Mouse (Mus musculus): Measurements from ENCODE around the gene Ank2. TPM values are rescaled to one million over a fixed set of nuclear protein-coding genes. Genes with fewer than 3 reads are reported as not detected.

The Ank2 gene
- total and polyA plus RNA-seq, 3 experiments = 18.9 to 95.5 (median 57.8) TPM

DNA sequence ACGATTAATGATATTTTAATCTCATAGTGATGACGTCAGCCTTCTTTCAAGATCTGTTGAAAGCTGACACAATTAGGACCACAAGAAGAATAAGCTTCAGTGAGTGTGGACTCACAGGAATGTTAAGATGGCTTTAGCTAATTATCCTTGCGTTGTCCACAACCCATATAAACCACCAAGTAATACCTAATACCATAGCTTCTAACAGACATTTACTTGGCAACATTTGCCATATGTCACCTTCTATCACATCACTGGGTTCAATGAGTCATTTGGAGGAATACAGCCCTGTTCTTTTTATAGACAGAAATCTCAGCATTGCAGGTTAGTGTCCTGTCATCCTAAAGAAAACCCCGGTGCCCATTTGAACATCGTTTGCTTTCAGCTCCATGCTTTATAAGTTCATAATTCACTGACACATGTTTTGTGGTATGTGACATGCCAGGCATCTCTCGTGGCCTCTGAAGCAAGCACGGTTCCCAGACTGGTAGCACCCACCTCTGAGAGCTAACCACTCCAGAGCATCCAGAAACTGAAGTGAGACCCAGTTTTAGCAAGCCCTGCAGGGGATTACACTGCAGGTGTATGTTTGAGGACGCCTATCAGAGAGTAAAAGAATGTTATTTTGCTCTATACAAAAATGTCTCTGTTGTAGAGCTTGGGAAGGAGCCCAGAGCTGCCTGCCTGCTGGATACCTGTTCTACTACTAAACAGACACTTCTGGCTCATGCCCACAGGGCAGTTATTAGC is 423.4 kb downstream of the Ank2 start:
- Histone ChIP-seq H3K4me3 (ENCODE audit: low read depth, low read length) (no peak overlapping the region), H3K9me3 (replicated peaks) (no peaks in the 10 kb centered on the region), H3K4me1 (ENCODE audit: insufficient read depth, low read depth, low read length) (no peaks in the 10 kb centered on the region), H3K27me3 (ENCODE audit: insufficient read depth, low read length) (no peaks in the 10 kb centered on the region), H3K36me3 (replicated peaks) (peaks cover 2% of the 10 kb centered on the region)
- ATAC-seq (ENCODE audit: extremely low read depth, insufficient number of reproducible peaks, low FRiP score, poor library complexity, severe bottlenecking) = no peak
- DNase-seq (ENCODE audit: low spot score) = no peak
- no peak for TF ChIP-seq CTCF (IDR thresholded peaks at IDR 0.05; ENCODE audit: low read depth, low read length)
- TF ChIP-seq POLR2AphosphoS5 (IDR thresholded peaks at IDR 0.05; ENCODE audit: insufficient replicate concordance, low read depth, low read length) = no peak
- TF ChIP-seq TAL1 (conservative IDR thresholded peaks at IDR 0.05; ENCODE audit: low read depth, low read length) = no peak
- no peak for TF ChIP-seq GATA2 (IDR thresholded peaks at IDR 0.05; ENCODE audit: borderline replicate concordance, low read depth, low read length)
- TF ChIP-seq GATA1 (IDR thresholded peaks at IDR 0.05; ENCODE audit: borderline replicate concordance, low read length) = no peak

DNA sequence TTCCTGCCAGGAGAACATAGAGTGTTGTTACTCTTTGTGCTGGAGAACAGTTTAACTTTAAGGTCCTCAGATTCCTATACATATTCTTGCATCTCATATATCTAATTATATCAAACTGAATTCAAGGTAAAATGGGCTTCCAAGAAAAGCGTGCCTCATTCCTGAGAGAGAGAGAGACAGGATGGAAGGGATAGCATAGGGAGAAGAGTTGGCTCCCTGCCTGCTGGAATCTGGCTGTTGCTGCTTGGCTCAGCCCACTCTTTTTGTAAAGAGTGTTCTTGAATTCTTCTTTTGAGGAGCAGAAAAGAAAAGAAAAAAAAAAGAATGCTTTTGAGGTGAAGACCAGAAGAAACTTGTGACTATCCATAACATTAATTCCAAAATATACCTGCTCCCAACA is 427.7 kb downstream of the Ank2 start:
- TF ChIP-seq GATA1 (IDR thresholded peaks at IDR 0.05; ENCODE audit: borderline replicate concordance, low read length) (no peak), TAL1 (conservative IDR thresholded peaks at IDR 0.05; ENCODE audit: low read depth, low read length) (no peak), GATA2 (IDR thresholded peaks at IDR 0.05; ENCODE audit: borderline replicate concordance, low read depth, low read length) (no peak), CTCF (IDR thresholded peaks at IDR 0.05; ENCODE audit: low read depth, low read length) (no peak), POLR2AphosphoS5 (IDR thresholded peaks at IDR 0.05; ENCODE audit: insufficient replicate concordance, low read depth, low read length) (no peak)

GRCm38 (mm10) chr3:127063654-127064386 is 435.3 kb downstream of the Ank2 start:
- TF ChIP-seq POLR2AphosphoS5 (IDR thresholded peaks at IDR 0.05; ENCODE audit: insufficient replicate concordance, low read depth, low read length) (no peak), TAL1 (conservative IDR thresholded peaks at IDR 0.05; ENCODE audit: low read depth, low read length) (no peak), CTCF (IDR thresholded peaks at IDR 0.05; ENCODE audit: low read depth, low read length) (no peak), GATA1 (IDR thresholded peaks at IDR 0.05; ENCODE audit: borderline replicate concordance, low read length) (no peak), GATA2 (IDR thresholded peaks at IDR 0.05; ENCODE audit: borderline replicate concordance, low read depth, low read length) (no peak)
- no peaks in the 10 kb centered on the region for H3K27me3 ChIP-seq (ENCODE audit: insufficient read depth, low read length)
- no peak for DNase-seq (ENCODE audit: low spot score)
- ATAC-seq (ENCODE audit: extremely low read depth, insufficient number of reproducible peaks, low FRiP score, poor library complexity, severe bottlenecking) = no peak
- H3K36me3 ChIP-seq (replicated peaks) = no peaks in the 10 kb centered on the region
- H3K4me1 ChIP-seq (ENCODE audit: insufficient read depth, low read depth, low read length) = no peaks in the 10 kb centered on the region
- no peaks in the 10 kb centered on the region for H3K9me3 ChIP-seq (replicated peaks)
- H3K4me3 ChIP-seq (ENCODE audit: low read depth, low read length) = no peak overlapping the region

More for the DNA sequence above, 427.7 kb downstream of the Ank2 start:
- Histone ChIP-seq H3K9me3 (replicated peaks) (no peaks in the 10 kb centered on the region), H3K4me1 (ENCODE audit: insufficient read depth, low read depth, low read length) (no peaks in the 10 kb centered on the region), H3K27me3 (ENCODE audit: insufficient read depth, low read length) (no peaks in the 10 kb centered on the region), H3K4me3 (ENCODE audit: low read depth, low read length) (no peak overlapping the region), H3K36me3 (replicated peaks) (no peaks in the 10 kb centered on the region)
- no peak for DNase-seq (ENCODE audit: low spot score)
- ATAC-seq (ENCODE audit: extremely low read depth, insufficient number of reproducible peaks, low FRiP score, poor library complexity, severe bottlenecking) = no peak

DNA sequence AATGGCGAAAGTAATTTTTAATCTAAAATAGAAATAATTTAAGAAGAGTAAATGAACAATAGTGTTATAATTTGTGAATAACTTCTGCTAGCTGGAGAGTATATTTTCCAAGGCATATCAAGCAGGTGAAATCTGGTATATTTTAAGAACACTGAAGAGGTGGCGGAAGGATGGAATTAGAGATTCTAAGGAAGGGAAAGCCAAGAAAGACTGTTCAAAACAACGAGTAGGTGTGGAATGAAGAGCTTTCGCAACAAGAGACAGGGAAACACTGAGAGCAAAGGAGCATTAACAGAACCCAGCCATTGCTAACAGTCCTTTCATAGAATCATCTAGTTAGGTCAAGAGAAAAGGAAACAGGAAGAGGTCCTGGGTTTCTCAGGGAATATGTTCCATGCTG is 439.5 kb downstream of the Ank2 start:
- Histone ChIP-seq H3K4me1 (ENCODE audit: insufficient read depth, low read depth, low read length) (no peaks in the 10 kb centered on the region), H3K4me3 (ENCODE audit: low read depth, low read length) (no peak overlapping the region), H3K36me3 (replicated peaks) (no peaks in the 10 kb centered on the region), H3K27me3 (ENCODE audit: insufficient read depth, low read length) (no peaks in the 10 kb centered on the region), H3K9me3 (replicated peaks) (no peaks in the 10 kb centered on the region)
- ATAC-seq (ENCODE audit: extremely low read depth, insufficient number of reproducible peaks, low FRiP score, poor library complexity, severe bottlenecking) = no peak
- TF ChIP-seq POLR2AphosphoS5 (IDR thresholded peaks at IDR 0.05; ENCODE audit: insufficient replicate concordance, low read depth, low read length) (no peak), GATA1 (IDR thresholded peaks at IDR 0.05; ENCODE audit: borderline replicate concordance, low read length) (no peak)
- no peak for DNase-seq (ENCODE audit: low spot score)

GRCm38 (mm10) chr3:127041288-127041687 is 457.9 kb downstream of the Ank2 start:
- no peak for DNase-seq (ENCODE audit: low spot score)
- TF ChIP-seq GATA1 (IDR thresholded peaks at IDR 0.05; ENCODE audit: borderline replicate concordance, low read length) (no peak), CTCF (IDR thresholded peaks at IDR 0.05; ENCODE audit: low read depth, low read length) (no peak), TAL1 (conservative IDR thresholded peaks at IDR 0.05; ENCODE audit: low read depth, low read length) (no peak), GATA2 (IDR thresholded peaks at IDR 0.05; ENCODE audit: borderline replicate concordance, low read depth, low read length) (no peak), POLR2AphosphoS5 (IDR thresholded peaks at IDR 0.05; ENCODE audit: insufficient replicate concordance, low read depth, low read length) (no peak)
- ATAC-seq (ENCODE audit: extremely low read depth, insufficient number of reproducible peaks, low FRiP score, poor library complexity, severe bottlenecking) = no peak

GRCm38 (mm10) chr3:127038570-127038969 is 460.6 kb downstream of the Ank2 start:
- Histone ChIP-seq H3K4me1 (ENCODE audit: insufficient read depth, low read depth, low read length) (no peaks in the 10 kb centered on the region), H3K27me3 (ENCODE audit: insufficient read depth, low read length) (no peaks in the 10 kb centered on the region), H3K9me3 (replicated peaks) (no peaks in the 10 kb centered on the region), H3K36me3 (replicated peaks) (peaks cover 12% of the 10 kb centered on the region), H3K4me3 (ENCODE audit: low read depth, low read length) (no peak overlapping the region)
- DNase-seq (ENCODE audit: low spot score) (no peak), ATAC-seq (ENCODE audit: extremely low read depth, insufficient number of reproducible peaks, low FRiP score, poor library complexity, severe bottlenecking) (no peak)
- no peak for TF ChIP-seq GATA2 (IDR thresholded peaks at IDR 0.05; ENCODE audit: borderline replicate concordance, low read depth, low read length)
- TF ChIP-seq POLR2AphosphoS5 (IDR thresholded peaks at IDR 0.05; ENCODE audit: insufficient replicate concordance, low read depth, low read length) = no peak
- TF ChIP-seq TAL1 (conservative IDR thresholded peaks at IDR 0.05; ENCODE audit: low read depth, low read length) = no peak
- TF ChIP-seq GATA1 (IDR thresholded peaks at IDR 0.05; ENCODE audit: borderline replicate concordance, low read length) = no peak
- TF ChIP-seq CTCF (IDR thresholded peaks at IDR 0.05; ENCODE audit: low read depth, low read length) = no peak

More at GRCm38 (mm10) chr3:127041288-127041687, 457.9 kb downstream of the Ank2 start:
- Histone ChIP-seq H3K4me1 (ENCODE audit: insufficient read depth, low read depth, low read length) (no peaks in the 10 kb centered on the region), H3K4me3 (ENCODE audit: low read depth, low read length) (no peak overlapping the region), H3K9me3 (replicated peaks) (no peaks in the 10 kb centered on the region), H3K36me3 (replicated peaks) (peaks cover 6% of the 10 kb centered on the region), H3K27me3 (ENCODE audit: insufficient read depth, low read length) (no peaks in the 10 kb centered on the region)

All from G1E (cell line).